Mouse (Mus musculus) myocyte (in vitro differentiated cells): ENCODE results near the gene Spg21.

Experiments used
- E2F4 ChIP-seq: IDR thresholded peaks from one replicate; pipeline ENCODE4 v1.6.1; 2011; ENCODE audit warnings: mild to moderate bottlenecking, control low read depth, moderate library complexity; ENCODE audit not compliant: insufficient read depth
- MAX ChIP-seq: IDR thresholded peaks from one replicate; pipeline ENCODE4 v1.6.1; 2011; ENCODE audit warnings: low read depth, mild to moderate bottlenecking, control low read depth
- POLR2A ChIP-seq: IDR thresholded peaks from one replicate; pipeline ENCODE4 v1.6.1; 2011; ENCODE audit warnings: low read depth, mild to moderate bottlenecking, control low read depth, moderate library complexity; ENCODE audit not compliant: insufficient read length
- TCF12 ChIP-seq: IDR thresholded peaks from one replicate; pipeline ENCODE4 v1.6.1; 2011; ENCODE audit warnings: mild to moderate bottlenecking, control low read depth; ENCODE audit not compliant: poor library complexity, insufficient read depth, severe bottlenecking

DNA sequence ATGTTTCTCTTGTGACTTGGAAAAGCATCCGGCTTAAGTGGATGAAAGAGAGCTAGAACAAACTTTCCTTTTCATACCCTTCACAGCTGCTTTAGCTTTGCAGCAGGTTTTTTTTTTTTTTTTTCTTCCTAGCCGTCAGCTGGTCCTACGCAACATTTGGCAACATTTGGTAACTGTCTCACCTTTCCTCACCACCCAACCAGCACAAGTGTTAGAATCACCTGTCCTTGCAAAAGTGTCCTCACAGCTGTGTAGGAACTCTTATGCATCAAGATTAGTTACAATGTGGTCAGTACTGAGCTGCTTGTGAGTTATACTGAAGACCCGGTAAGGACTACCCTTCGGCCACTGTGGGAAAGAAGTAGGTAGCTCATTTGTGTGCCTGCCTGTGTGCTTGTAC lies 1.8 kb downstream of the Spg21 start:
- TF ChIP-seq POLR2A, result no peak
- no peak for TF ChIP-seq MAX
- TF ChIP-seq TCF12, result peak; percentile 91
- no peak for TF ChIP-seq E2F4
